Mouse (Mus musculus): ENCODE data around the gene Ror1.

The Ror1 gene

DNA sequence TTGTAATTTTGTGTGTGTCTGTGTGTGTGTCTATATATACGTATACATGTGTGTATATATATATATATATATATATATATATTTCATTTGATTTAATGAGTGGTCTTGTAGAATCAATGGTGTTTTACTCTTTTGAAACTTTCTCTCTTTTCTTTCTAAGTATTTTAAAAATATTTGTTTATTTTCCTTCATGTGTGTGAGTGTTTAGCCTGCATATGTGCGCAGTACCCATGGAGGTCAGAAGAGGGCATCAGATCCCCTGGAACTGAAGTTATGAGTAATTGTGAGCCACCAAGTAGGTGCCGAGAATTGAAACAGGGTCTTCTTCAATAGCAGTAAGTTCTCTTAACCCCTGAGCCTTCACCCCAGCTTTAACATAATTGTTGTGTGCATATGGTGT lies 20.8 kb downstream of the Ror1 start:
- no peak for DNase-seq (ENCODE audit: low read depth)

DNA sequence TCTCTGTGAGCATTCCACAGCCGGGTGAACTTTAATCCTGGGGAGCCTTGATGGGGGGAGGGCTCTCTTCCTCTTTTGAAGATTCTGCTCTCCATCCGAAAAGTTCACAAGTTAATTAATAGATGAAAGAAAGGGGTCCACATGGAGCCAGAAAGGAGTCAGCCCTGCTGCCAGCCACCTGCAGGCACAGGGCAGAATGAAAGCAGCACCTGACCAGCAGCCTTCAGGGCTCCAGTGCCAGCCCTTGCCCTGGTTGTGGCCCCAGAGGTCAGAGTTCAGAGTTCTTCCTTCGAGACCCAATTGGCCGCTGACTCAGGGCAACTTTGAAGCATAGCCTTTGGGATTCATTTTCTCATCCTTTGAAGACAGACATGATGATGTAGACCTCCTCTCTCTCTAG lies 23.1 kb downstream of the Ror1 start:
- no peak for DNase-seq (ENCODE audit: low read depth)

DNA sequence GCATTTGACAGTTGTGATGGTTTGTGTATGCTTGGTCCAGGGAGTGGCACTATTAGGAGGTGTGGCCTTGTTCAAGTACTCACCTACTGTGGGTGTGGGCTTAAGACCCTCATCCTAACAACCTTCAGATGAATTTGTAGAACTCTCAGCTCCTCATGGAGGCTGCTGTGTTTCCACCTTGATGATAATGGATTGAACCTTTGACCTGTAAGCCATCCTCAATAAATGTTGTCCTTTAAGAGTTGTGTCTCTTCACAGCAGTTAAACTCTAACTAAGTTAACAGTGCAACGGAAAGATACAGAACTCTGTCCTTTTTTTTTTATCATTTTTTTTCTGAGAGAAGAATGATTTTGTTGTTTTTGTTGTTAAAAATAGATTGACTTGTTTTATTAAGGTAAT lies 23.8 kb downstream of the Ror1 start:
- DNase-seq (ENCODE audit: low read depth): no peak

DNA sequence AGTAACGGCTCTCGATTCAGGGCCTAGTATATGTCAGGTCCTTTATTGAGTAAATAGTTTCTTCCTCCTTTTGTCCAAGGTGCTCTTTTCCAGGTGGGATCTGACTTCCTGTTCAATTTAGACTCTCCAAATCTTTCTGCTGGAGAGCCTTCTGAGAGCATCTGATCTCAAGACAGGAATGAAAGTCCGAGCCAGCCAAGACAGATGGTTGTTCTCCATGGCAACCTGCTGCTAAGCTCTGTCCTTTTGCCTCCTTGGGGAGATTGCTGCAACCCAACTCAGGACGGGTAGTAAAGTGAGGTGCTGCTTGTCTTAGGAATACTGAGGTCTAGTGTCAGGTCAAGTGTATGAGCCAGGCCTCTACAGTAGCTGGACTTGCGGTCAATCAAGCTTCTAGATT lies 25.0 kb downstream of the Ror1 start:
- DNase-seq (ENCODE audit: low read depth): no peak

DNA sequence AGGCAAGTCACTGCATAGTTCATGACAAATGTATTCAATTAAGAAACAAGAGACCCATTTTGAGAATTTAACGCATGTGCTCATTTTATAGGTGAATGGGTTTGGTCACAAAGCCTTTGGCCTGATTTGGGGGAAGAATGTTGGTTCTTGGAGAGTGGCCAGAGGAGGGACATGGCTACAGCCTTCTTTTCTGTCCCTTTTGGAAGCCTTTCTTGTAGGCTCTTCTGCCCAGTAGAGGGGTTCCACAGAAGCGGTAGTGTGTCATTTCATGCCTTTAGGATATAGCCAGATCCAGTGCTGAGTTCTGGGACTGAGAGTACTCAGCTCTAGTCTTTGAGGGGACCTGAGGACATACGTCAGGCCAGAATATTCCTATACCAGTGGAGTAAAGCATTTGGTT lies 26.8 kb downstream of the Ror1 start:
- DNase-seq (ENCODE audit: low read depth): no peak

DNA sequence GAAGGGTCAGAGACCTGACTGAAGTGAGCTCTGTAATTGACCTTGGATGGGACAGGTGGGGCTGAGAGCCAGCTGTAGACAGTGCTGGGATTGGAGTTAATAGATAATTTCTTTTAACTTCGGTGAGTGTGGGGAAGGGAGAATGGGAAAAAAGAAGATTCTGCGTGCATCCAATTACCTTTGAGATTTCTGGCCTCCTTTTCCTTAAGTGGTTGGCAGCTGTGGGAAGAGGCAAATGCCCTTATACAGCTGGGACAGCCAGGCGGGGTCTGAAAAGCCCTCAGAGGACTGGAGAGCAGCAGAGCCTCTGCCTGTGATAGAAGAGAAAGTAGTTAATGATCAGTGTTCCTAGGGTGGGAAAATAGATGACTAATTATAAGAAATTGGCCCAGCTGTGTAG lies 27.9 kb downstream of the Ror1 start:
- DNase-seq (ENCODE audit: low read depth): no peak

DNA sequence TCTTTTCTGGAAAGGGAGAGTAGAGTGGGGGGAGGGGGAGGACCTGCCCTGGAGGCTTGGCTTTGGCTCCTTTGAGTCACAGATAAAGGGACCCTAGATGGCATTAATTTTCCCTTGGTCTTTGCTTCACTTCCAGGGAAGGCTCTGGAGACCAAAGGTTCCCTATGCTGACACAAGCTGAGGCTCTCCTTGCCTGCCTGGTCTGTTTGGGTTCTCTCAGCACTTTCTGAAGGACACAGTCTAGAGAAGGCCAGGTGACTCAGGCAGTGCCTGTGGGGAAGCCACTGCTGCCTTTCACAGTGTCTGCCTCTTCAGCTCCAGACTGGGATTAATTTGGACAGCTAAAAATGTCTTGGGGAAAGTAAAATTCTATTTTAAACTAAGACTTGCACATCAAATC lies 28.5 kb downstream of the Ror1 start:
- DNase-seq (ENCODE audit: low read depth): no peak

DNA sequence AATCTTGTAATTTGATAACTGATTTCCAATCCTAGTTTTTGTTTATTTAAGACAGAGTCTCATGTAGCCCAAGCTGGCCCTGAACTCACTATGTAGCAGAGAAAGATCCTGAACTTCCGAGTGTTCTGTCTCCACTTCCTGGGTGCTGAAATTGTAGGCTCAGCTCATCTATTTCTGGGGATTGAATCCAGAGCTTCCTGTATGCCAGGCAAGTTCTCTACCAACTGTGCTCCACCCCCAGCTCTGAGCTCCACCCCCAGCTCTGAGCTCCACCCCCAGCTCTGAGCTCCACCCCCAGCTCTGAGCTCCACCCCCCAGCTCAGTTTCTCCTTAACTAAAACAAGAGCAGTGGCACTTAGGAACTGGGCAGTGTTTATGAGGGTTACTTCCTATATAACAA lies 29.3 kb downstream of the Ror1 start:
- DNase-seq (ENCODE audit: low read depth): no peak

DNA sequence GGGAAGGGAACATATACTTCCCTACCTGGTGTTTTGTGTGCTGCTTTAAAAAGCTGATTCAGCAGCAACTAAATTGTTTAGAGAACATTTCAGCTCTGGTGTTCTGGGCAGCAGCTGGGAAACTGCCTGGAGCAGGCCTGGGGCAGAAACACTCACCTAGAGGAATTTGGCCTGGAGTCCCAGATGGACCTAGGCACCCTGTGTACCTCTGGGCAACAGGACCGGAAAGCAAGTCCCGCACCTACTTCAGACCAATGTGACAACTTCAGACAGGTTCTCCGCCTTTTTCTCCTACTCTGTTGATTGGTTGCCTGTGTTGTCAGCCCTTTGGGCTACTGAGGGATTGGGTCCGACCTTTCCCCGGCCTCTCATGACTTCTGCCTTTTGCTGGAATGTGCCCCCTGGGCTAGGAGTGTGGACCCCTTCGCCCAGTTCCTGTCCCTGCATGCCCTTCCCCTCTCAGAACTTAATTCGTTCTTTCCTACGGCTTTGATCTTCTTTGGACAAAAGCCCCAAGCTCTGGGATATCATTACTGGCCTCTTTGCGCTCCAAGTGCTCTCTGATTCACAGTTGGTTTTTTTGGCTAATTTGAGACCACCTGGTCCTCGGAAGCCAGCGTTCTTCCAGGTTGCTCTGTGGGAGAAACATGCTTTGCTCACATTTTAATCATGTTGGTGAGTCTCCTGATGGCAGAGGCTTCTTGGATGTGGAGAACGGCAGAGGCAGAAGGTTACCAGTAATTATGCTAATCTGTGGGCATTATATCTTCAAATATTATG lies 31.1 kb downstream of the Ror1 start:
- DNase-seq (ENCODE audit: low read depth): no peak

DNA sequence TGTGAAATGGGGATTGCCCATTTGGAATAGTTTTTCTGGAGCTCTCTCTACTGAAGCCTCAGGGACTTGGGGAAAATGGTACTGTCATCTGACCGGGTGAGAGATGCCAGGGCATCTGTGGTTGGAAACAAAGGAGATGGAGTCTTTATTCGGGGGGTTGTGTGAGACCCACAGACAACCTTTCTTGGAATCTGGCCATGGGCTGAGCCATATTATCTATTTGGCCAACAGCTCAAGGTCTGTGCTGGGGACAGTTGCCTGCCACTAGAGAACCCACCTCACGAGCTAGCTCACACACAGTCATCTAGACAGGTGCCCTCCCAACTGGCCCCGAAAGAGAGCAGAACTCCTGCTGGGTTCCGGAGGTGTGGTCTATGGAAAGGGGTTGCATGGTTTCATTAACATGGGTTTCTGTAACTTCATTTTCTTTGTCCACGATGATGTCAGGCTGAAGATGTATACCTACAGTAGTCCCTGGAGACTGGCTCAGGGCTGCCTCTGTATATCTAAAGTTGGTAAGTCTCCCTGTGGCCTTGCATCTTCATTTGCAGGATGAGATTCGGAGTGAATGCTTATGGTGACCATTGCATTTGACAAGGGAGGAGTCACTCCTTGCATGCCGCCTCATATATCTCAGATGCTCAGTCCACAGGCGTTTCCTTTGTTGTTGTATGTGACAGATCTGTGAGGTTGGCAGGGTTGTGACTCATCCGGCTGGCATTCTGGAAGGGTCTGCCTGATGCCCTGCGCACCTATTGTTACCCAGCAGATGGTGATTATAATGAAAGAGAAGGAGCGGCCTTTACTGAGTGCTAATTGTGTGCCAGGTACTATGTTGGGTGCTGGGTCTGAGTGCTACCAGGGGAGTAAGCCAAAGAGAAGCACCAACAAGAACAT lies 32.7 kb downstream of the Ror1 start:
- DNase-seq (ENCODE audit: low read depth): no peak

DNA sequence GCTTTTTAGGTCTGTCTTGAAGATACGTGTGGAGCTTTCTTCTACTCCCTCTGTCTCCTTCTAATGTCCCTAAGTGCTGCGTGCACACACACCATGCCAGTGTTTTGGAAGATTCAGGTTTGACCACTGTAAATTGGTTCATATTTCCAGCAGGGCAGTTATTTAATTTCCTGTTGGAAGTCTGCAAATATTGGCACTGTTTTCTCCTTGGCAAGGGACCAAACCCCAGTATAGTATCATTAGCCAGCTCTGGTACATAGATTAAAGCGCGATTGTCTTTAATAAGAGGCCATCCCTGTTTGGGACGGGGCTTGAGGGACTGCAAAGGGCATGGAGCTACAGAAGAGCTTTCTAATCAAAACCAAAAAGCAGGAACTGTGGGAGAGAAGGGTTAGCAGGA lies 33.6 kb downstream of the Ror1 start:
- DNase-seq (ENCODE audit: low read depth): peak; percentile 56

DNA sequence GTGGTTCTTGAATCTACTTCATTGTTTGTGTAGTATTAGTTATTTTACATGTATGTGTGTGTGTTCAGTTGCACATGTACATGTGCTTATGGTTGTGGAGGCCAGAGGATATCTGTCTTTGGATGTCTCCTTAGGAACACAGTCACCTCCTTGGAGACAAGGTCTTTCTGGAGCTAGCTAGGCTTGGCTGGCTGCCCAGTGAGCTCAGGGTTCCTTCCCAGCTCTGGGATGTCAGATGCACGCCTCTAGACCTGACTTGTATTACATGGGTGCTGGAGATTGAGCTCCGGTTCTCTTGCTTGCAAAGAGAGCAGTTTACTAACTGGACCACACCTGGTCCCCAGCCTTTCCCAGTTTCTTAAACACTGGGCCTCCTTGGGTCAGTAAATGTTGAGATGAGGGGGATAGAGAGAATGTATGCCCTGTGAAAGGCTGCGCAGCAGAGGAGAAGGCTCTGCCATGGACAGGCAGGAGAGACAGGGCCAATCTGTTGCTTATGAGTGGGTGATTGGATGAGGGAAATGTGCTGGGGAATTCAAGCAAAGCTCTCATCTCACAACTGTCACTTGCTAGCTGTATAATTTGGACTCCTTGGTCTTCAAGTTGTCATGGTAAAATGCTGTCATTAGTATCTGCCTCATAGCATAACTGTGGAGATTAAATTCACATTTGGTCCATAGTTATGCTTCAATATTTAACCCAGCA lies 35.3 kb downstream of the Ror1 start:
- DNase-seq (ENCODE audit: low read depth): peak; percentile 38

DNA sequence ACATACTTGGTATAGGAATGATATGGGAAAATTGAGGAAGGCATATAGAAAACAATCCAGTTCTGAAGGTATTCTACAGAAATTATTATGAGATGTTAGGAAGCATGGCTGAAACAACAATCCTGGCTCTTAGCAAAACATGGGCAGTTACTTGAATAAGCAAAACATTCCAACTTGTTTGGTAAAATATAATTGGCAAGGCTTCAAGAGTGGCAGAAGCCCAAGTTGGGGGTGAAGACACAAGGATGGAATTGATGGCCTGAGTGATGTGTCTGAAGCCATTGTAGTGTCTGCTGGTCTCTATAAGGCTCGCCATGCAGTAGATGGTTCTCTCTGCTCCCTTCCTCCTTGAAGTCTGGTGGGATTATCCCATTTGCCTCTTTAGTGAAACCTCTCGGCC lies 35.9 kb downstream of the Ror1 start:
- no peak for DNase-seq (ENCODE audit: low read depth)

DNA sequence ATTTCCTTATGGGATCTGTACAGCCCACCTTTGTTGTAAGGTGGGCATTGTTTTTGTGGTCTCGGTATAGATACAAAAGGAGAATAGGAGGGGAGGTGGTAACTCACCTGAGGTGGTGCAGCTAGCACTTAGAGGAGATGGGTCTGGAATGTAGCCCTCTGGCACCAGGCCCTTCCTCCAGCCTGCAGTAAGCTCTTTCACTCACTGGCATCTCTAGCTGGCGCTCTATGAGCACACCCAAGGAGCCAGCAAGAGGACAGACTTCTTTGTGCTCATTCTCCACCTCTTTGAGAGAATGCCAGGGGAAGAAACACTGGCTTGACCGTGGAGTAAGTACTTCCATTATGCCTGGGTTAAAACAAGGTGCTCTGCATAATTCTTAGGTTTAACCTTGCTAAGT lies 36.7 kb downstream of the Ror1 start:
- no peak for DNase-seq (ENCODE audit: low read depth)

DNA sequence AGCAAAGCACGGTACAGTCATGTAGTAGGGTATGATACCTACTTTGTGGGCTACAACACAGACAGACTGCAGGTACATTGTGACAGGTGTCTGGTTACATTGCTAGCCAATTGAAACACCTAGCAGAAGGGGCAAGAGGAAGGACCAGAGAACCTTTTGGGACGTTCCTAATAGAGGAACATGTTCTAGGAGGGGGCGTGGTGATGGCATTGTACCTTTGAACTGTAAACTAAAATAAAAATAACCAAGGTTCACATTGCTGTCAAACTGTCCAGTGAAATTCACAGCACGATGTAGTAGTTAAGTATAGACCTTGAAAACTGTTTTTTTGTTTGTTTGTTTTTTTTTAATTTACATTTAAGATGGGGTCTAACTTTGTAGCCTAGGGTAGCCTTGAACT lies 40.5 kb downstream of the Ror1 start:
- no peak for DNase-seq (ENCODE audit: low read depth)

DNA sequence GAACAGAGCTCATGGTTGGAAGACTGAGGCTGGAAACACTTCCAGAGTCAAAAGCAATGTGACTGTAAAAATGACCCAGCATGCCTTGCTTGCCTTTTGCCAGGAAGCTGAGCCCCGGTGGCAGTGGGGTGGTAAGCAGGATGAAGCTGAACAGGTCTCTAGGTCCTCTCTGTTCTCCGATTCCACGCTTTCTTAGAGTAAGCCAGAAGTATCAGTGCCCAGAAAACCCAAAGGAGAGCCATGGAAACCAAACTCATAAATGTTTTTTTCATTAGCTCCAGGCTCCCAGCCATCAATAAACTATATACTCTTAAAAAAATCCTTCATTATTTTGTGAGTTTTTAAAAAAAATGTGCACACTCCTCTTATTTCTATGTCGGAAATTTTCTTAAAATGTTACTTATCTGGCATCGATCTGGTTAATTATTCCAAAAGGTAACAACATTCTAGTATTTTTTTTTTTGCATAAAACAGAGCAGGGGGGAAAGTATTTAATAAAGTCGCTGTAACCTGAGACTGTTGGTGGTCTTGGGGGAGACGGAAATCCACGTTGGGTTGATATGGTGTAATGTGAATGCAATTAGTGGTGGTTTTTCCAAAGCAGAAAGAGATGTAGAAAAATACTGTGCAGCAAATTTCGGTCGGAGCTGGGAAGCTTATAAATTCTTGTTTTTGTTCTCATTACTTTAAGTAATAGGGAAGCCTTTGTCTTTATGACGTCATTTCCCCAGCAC lies 41.7 kb downstream of the Ror1 start:
- no peak for DNase-seq (ENCODE audit: low read depth)

DNA sequence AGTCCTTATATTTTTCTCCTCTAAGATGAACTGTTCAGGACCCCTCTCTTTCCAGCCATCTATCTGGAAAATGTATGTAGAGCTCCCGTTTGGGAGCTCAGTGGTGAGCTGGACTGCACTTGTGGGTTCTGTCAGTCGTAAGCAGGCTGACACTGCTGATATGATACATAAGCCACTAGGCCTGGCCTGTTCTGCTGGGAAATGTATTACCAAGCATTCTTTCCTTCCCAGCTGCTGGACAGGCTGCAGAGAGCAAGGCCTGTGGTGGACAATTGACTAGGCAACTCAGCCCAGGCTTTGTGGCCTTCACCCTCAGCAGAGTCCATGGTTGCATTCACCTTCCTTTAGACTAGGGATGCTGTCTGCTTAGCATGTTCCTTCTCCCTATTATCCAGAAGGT lies 46.0 kb downstream of the Ror1 start:
- DNase-seq (ENCODE audit: low read depth): no peak

DNA sequence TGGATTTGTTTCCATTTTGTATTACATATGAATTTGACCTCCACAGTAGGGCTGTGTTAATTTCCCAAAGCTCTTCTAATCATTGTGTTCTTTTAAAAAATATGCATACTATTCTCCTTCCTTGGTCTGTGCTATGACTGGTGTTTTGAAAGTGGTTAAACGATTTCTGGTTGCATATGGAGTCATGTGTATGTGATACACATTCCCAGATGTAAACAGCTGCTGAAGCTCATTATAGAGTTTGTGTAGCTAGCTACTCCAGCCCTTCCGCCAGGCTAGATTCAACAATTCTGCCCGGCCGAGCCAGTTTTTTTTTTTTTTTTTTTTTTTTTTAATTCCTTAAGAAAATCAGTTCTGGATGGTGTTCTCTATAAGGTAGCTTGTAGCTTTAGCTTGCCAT lies 49.2 kb downstream of the Ror1 start:
- DNase-seq (ENCODE audit: low read depth): no peak

DNA sequence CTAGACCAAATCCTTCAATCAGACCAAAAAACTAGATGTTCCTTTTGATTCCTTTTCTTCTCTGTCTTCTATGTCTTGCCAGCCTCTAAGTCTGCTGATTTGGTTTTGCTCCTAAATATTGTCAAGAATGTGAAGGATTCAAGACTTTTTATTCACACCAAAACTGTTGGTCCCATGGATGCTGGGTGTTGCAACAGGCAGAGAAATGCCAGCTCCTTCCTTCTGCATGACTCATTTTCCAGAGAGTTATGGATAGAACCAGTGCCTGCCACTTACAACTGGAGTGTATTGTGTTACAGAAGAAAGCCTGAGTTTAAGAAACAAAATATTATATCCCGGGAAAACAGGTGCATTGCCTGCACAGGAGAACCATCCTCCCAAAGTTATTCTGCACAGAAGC lies 55.2 kb downstream of the Ror1 start:
- peak; percentile 80 for DNase-seq (ENCODE audit: low read depth)

DNA sequence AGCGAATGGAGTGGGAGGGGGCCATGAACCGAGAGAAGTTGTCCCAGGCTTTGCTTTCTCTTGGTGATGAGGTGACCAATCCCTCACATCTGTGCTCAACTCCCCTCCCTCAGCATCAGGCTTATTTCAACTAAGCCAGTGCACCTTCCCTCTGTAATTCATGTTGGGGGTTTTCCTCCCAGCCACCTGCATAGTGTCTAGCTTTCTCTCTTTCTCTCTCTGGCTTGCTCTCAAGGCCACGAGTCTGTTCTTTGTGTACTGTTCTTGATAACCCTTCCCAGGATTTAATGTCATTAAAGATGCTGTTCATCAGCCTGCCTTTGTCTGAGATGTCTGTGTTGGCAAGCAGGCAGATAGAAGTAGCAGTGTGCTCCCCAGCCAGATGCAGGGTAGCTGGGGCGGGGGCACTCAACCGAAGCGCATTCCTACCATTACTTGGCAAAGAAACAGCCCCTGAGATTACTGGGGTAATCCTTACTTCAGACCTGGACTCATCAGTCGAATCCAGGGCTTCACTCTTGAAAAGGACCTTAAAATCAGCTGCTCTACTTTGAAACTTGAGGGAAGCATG lies 59.1 kb downstream of the Ror1 start:
- DNase-seq (ENCODE audit: low read depth): no peak

DNA sequence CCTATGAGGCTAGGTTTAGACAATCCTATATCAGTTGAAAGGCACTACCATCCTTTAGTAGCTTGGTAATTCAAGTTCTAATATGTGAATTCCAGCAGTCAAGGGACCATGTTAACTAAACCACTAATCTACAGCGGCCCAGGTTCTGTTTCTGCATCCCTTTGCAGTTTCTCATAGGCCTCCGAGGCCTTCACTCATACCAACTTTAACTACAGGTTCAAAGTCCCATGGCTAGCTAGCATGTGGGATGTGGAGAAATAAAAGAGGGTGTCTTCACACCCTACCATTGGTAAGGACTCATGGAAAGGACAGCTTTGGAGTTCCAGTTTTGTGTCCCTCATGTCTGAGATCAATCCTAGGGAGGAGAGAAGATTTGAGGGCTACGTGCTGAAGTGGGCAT lies 60.1 kb downstream of the Ror1 start:
- no peak for DNase-seq (ENCODE audit: low read depth)

DNA sequence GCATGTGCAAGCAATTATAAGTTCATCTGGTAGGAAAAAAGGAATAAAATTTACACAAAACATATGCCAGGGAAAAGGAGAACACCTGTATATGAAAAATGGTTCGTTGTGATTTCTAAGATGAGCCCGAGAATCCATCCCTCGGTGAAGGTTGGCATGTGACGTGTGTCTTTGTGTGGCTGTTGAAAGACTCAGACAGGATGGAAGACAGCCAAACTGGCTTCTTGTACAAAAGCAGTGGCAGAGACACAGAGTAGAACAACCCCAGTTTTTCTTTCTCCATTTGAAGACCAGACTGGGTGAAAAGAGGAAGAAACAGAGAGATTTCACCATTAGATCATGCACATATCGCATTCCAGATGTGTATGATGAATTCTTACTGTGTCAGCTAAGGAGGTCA lies 62.8 kb downstream of the Ror1 start:
- no peak for DNase-seq (ENCODE audit: low read depth)

Data from NIH3T3 (cell line).